Mouse (Mus musculus) layer of hippocampus, postnatal 25 days (tissue): ENCODE data around the gene Tcam1. TPM values are rescaled to one million over a fixed set of nuclear protein-coding genes. Genes with fewer than 3 reads are reported as not detected.
A peak's percentile ranks its signal among the peaks of the same experiment; 100 is the strongest.

Experiments used
- DNase-seq, 2 experiments: peaks; one replicate each; pipeline ENCODE4 v3.0.0; 2022; ENCODE audit warnings: mixed read lengths in 2 of 2, low spot score in 1 of 2; ENCODE audit errors: extremely low spot score in 1 of 2
- total RNA-seq, 2 experiments: library from RNA; stranded (reverse); gene quantifications; 2 replicates each; pipeline ENCODE4 v1.2.3; 2021

Gene Tcam1
- total RNA-seq, 2 experiments from 2014 or later, result 0.19 to 0.22 TPM

DNA sequence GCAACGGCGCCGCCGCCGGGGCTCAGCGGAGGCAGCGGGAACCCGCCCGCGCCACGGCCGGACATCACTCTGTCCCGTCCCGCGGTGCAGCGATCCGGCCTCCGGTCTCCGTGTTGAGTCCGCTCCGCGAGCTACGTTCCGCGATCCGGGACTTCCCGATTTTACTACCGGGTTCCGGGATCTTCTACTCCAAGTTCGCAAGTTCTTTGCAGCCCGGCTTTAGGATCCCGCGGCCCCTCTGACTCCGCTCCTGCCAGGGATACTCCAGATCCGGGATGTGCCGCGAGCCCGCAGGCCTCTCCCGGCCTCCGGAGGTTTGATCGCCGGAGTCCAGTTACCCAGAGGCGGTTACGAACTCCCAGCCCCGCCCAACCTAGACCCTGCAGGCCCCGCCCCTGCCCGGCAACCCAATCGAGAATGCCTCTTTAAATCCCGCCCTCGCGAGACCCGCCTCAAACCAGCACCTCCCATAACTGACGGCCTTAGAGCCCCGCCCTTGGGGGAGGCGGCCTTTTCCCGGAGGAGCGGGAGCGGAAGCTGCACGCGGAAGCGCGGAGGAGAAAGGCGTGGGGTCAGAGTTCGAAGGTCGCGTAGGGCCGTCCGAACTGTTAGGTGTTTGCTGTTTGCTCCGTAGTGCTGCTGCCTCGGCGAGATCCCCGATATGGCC lies 3.7 kb upstream of the Tcam1 start, which contains the start of gene Smarcd2:
Gene Smarcd2 (minus strand): TSS at position 329 of the 667 bp plus-strand sequence.
- DNase-seq, result peak; percentile 92 to 94

DNA sequence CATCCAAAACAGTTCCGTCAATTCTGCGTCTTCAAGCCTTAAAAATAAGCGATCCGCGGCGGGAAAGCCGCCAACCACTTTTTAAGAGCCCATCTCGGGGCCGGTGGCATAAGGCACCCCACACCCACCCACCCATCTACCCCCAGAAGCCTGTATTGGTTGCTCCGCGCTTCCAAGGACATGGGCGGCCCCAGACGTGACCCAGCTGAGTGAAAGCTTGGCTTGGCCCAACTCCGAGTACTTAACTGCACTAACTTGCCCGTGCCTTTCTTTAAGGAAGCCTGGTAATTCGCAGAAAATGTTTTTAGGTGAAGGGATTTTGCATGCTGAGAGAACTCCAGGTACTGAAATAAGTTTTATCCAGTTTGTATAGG lies 3.2 kb upstream of the Tcam1 start:
- no peak for DNase-seq

DNA sequence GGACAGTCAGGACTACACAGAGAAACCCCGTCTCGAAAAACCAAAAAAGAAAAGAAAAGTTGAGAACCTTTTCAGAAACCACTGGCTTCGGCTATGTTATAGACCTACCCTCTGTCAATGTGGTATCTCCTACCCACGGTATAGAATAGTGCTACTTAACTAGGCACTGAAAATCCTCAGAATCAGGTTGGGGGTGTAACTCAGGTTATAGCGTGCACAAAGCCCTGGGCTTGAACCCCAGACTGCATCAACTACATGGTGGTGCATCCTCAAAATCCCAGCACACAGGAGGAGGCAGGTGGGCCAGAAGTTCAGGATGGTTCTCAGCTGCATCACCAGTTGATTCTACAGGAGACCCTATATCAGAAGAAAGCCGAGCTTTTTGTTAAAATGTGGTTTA lies 2.7 kb upstream of the Tcam1 start:
- no peak for DNase-seq

DNA sequence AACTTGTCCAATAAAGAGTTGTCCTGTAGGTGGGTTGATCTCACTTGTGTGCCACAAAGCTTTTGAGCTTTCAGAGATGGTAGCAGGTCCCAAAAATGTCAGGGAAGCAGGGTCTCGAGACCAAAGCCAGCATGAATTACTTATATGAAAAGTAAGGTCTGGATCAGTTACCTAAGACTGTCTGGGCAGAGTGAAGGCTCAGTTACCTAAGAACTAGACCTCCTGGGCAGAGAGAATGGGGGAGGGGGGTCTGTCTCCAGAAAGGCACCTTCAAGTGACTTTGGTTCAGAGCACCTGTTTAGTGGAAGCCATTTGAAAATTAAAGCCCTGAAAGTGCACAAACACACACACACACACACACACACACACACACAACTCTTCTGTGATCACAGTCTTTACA lies 2.1 kb upstream of the Tcam1 start:
- no peak for DNase-seq

DNA sequence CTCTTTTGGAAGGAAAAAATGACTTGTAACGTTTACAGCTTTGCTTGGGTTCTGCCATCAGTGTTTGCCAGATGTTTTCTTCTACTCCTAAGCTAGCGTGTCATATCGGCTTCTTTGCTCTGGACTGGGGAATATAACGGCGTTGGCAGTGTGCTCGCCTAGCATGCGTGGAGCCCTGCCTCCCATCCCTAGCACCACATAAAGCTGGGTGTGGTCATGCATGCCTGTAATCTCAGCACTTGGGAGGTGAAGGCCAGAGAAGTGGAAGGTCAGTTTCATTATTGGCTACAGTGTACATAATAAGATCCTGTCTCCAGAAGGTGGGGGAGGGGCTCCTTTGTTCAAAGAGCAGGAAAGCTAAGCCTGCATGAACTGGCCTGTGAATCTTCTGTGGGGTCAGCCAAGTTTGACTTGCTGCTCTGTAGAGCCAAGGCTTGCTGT lies 1.5 kb upstream of the Tcam1 start:
- DNase-seq, result no peak

DNA sequence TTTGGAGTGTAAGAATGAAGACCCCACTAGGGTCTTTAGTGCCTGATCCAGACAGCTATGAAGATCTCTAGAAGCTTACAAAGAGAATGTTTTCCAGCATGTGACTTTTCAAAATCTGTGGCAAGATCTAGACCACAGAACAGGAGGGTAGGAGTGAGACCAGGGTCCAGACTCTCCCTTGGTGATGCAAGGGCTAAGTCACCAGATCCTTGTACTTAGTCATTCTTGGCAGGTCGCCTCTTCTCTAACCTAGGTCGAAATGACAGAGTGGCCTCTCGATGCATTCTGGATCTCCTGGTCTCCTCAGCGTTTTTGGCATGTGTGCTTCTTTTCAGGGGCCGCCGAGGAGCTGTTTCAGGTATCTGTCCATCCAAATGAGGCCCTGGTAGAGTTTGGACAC lies 6.0 kb downstream of the Tcam1 start:
- no peak for DNase-seq

DNA sequence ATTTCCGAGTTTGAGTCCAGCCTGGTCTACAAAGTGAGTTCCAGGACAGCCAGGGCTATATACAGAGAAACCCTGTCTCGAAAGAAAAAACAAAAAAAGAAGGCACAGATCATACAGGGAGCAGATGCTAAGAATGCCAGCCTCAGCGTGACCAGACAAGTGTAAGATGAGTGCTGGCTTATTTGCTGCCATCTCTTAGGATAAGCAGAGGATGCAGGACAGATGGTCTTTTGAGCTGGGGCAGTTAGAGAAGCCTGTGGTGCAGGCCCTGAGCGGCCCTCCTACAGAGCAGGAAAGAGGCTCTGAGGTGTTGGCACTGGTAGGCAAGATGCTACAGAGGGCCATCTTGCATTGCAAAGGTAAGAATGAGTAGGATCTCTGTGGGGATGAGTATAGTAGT lies 6.9 kb downstream of the Tcam1 start:
- DNase-seq, result no peak

DNA sequence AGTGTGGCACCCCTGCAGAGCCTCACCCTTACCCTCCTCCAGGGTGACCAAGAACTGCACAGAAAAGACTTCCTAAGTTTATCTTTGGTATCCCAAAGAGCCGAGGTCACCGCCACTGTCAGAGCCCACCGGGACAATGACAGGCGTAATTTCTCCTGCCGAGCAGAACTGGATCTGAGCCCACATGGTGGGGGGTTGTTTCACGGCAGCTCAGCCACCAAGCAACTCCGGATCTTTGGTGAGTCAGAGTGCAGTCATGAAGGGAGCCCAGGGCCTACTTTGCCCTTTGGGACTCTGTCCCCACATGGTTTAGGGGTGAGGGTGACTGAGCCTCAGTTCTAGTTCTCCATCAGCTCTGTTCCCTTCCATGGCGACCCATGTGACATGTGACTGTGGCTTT lies 7.7 kb downstream of the Tcam1 start:
- DNase-seq, result no peak

DNA sequence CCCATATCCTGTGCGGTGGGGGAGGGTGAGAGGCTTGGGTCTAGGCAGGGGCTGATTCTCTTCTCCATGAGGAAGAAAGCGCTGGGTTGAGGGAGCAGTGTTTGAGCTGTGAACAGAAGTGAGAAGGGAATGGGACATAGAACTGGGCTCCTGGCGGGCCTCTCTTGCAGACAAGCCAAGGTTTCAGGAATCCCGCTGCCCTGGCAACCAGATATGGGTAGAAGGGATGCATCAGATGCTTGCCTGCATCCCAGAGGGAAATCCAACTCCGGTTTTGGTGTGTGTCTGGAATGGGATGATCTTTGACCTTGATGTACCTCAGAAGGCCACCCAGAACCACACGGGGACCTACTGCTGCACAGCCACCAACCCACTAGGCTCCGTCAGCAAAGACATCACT lies 9.7 kb downstream of the Tcam1 start:
- DNase-seq, result no peak

DNA sequence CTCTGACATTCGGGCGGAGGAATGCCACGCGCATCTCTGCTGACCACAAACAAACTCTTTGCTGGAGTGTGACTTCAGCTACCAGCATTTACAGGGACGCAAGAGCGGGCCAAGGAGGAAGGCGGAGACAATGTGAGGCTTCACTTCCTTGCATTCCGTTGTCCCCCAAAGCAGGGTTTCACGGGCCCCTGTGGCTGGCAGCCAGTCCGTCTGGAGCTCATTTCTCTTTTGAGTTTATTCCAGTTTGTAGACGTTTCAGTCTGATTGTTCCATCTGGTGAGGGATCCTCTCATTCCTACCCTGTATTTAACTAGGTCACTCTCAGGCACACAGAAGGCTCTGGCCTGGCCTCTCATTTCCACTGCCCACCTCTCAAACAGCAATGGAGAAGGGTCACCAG lies 10.5 kb downstream of the Tcam1 start:
- no peak for DNase-seq

DNA sequence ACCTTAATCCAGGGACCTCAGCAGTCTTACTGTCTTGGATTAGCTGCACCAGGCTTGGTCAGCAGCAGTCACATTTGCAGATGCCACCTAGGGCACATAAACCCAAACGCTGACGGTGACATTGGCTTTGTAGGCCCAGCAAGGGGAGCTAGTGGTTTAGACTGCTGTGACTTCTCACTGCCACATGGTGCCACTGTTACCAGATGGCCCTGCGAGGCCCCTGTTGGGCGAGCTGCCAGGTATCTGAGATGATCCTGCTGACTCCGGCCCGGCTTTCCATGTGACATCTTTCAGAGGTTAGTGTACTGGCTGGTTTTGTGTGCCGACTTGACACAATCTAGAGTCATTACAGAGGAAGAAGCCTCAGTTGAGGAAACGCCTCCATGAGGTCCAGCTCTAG lies 12.9 kb downstream of the Tcam1 start:
- DNase-seq, result no peak

DNA sequence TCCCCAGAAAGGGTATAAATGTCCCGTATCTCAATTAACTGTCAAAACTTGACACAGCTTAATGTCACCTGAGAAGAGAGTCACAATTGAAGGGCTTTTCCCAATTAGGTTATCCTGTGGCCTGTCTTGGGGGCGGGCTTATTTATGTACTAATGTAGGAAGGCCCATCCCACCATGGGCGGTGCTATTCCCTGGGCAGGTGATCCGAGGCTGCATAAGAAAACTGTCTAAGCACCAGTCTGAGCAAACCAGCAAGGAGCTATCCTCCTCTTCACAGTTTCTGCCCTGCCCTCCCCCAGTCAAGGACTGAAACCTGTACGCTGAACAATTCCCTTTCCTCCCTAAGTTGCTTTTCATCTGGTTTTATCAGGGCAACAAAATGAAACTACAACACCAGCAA lies 13.9 kb downstream of the Tcam1 start:
- DNase-seq, result no peak

DNA sequence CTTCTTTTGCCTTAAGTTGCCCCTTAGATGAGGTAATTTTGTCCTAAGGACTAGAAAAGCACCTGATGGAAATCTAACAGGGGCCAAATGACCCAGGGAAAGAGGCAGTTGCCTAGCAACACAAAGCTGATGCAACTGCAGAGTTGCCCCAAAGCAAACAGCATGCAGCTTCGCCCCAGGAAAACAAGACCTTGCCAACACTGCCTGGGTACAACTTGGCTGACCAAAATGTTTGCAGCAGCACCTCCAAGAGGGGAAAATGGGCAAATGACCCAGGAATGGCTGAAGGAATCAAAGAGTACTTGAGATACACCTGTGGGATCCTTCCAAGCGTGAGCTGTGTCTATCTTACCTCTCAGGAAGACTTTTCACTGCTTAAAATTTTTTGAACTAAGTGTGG lies 15.4 kb downstream of the Tcam1 start:
- no peak for DNase-seq

DNA sequence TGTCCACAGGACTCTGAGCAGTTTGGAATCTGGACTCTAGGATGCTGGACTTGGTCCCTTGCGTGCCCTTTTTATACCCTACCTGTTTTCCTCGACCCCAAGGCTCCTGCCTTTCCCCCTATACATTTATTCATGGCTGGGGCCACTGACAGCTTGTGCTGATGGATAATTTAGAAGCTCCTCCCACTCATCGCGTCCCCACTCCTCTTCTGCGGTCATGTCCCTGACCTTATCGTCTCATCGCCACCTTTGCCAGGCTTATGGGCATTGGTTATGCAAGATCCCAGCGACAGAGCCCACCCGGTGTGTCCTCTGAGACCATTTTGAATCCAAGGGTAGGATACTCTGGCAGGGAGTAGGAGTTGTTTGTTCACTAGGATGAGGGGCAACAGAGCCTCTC lies 25.3 kb downstream of the Tcam1 start, which contains the start of gene Gh:
Gene Gh (minus strand): TSS at position 101 of the 400 bp plus-strand sequence.
- DNase-seq, result no peak

DNA sequence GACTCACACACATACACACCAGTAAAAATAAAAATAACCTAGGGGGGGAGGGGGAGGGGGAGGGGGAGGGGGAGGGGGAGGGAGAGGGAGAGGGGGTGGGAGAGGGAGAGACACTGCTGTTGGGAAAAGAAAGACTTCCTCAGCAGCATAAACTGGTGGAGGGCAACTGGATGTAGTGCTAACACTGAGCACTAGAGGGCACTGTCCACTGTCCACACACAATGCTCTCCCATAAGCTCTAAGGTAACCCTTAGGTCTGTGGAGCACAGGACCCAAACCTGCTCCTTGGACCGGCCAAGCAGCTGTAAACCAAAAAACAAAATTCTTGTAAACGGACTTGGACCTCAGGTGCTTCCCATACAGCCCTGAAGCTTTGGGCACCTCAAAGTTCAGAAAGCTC lies 26.2 kb downstream of the Tcam1 start:
- DNase-seq, result peak in 1 of 2 experiments; percentile 70

DNA sequence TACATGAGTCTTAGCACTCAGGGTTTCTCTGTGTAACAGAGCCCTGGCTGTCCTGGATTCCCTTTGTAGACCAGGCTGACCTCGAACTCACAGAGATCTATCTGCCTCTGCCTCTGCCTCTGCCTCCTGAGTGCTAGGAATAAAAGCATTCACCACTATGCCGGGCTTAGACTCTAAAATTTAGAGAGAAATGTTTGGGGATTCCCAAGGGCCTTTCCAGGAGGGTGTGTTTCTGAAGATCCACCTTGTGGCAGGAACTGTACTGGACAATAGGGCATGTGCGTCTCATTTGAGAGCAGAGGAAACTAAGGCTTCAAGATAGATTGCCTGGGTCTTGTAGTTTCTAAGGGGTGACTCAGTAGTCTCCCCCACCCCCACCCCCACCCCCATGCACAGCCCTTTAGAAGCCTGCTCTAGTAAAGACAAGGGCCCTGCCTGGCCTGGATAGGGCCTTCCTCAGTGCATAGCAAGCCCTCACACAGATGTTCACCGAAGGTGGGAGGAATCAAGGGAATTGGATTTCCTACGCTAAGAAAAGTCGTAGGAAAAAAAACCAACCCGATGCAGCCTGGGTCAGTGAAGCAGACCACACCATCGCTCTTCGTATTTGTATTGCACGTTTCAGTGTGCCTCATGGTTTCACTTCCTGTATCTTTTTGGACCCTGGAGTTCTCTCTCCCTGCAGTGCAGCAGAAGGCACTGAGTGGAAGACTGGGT lies 29.0 kb downstream of the Tcam1 start:
- no peak for DNase-seq

DNA sequence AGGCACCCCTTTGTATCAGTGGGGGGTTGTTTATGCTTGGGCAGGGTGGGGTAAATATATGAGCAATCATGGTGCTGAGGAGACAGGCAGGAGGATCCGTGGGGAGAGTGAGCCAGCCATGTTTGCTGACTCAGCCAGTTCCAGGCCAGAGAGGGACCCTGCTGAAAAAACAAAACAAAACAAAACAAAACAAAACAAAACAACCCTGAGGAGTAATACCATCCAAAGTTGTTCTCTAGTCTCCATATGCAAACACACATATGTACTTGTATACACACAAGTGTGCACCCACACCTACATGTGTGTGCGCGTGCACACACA lies 29.6 kb downstream of the Tcam1 start:
- DNase-seq, result no peak

DNA sequence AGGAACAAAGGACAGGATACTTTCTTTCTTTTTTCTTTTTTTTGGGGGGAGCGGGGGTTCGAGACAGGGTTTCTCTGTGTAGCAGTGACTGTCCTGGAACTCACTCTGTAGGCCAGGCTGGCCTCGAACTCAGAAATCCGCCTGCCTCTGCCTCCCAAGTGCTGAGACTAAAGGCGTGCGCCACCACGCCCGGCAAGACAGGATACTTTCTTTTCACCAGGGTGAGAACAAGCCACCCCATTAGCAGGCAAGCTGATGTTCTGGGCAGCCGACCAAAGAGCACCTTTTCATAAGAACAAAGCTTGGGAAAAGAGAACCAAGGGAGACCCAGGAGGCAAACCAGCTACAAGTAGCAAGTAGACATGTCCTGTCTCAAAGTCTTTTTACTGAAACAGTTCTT lies 30.3 kb downstream of the Tcam1 start:
- DNase-seq, result no peak

DNA sequence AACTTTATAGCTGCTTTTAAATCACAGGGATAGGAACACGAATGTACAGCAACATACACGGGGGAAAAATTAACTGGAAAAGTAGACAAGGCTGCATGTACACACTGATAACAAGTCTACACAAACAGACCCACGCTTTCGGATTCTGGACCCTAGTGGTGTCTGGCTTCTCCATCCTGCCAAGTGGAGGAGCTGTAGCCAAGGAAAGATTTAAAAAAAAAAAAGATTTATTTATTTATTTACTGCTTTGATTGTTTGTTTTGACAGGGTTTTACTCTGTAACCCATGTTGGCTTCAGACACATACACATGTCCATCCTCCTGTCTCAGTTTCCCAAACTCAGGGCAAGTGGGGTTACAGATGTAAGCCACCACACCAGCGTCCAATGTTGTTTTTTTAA lies 31.0 kb downstream of the Tcam1 start:
- no peak for DNase-seq

DNA sequence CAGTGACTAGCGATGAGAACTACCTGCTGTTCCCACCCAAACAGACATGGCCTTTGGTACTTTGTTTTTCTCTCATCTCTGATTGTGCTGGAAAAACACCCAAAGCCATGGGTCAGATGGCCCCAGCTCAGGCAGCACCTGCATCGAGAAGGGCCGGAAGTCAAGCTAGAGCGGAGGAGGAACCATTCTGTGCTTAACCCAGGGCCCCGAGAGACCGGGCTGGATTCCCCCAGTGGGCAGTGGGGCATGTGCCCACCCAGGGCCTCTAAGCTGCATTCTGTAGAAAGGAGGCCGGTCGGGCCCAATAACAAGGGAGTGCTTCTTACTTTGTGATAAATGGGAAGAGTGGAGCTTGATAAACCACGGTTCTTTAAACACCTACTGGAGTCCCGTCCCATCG lies 31.7 kb downstream of the Tcam1 start:
- no peak for DNase-seq

DNA sequence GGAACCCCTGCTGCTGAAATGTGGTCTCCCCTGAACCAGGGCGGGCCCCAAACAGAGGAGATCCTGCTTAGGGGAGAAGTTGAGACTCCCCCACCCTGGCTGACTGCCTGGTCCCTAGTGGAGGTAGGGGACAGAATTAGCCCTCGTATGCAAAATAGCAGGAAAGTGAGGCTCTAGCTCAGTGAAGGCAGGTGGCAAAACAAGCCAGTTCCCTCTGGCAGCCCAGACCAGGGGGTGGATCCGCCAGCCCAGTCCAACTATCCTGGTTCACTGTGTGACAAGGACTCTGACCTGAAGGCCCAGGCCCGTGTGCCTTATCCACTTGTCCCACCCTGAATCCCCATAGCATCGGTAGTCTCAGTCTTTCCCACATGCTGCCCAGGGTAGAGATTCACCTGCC lies 33.7 kb downstream of the Tcam1 start:
- DNase-seq, result no peak

DNA sequence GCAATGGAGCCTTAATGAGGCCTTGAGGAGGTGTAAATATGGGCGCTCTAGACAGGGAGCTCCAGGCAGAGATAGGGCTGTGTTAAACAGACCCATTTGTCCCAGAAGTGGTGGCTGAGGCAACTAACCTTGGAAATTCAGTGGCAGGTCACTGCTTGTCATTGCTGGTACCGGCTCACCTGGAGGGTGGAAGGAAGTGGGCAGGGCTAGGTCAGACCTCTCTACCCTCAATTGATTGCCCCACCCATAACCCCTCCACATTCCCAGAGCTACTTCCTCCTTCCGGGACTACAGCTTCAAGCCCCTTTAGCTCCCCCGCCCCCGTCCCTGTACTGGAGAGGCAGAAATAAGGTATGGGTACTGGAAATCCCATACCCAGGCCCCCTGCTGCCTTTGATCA lies 37.1 kb downstream of the Tcam1 start:
- DNase-seq, result no peak
